Mouse (Mus musculus): ENCODE measurements around the gene Oxt.
A peak's percentile ranks its signal among the peaks of the same experiment; 100 is the strongest.

The Oxt gene

DNA sequence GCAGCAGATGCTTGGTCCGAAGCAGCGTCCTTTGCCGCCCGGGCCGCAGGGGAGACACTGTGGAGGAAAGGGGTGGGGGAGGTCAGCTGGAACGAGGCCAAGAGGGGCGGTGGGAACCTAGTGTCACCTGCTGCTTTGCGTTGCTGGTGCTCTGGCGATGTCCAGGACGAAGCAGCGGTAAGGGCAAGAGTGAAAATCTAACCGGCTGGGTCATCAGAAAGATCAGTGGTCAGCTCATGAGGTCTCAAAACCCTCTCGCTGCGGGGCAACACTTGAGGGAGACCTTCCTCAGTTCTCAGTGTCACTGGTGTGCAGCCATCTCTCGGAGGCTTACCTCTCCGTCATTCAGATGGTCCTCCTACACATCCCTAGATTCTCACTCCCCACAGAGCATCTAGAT lies 5.2 kb downstream of the Oxt start:
- no peak for DNase-seq

DNA sequence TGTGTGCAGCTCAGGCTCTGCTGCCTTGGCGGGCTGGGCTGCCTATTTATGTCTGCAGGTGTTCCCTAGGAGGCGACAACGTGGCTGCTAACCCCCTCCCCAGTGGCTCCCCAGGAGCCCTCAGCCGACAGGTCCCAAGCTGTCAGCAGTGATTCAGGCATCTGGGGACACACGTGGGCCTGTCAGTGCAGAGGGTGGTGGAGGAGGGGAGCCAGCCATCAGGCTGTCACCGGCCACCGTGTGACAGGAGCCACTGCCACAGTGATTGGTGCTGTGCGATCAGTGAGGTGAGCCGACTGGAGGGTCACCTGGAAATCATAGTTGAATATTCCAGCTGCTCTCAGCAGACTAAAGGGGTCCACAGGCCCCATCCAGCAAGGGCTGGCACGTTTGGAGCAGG lies 6.6 kb downstream of the Oxt start, which contains the start of gene Avp:
Gene Avp (minus strand): TSS at position 3 of the 400 bp plus-strand sequence.
- DNase-seq, result no peak

DNA sequence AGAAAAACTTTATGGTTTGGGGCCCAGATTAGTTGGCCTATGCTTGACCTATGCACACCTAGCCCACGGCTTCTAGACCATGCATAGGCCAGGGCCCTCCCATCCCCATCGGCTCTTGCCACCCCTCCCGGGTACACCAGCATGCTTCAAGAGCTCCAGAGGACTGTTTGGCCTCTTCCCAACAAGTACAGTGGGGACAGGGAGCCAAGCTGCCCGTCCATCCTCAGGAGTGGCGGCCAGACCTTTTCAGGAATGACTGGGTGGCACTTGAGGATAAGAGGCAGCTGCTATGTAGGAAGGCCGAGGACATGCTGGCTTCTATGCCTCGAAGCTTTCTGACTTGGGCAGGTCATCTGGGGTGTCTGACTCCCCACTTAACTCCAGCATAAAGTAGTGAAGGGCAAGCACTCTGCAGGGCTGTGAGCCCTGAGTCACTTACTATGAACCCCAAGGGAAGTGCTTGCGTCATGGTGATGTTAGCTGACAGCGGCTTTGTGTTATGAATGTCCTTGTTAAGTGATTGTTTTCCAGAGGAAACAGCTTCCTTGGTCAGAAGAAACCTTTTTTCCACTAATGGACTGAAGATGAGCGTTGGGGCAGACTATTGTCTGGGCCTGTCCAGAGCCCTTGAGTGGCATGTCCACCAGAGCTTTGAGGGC lies 8.1 kb downstream of the Oxt start:
- no peak for DNase-seq

DNA sequence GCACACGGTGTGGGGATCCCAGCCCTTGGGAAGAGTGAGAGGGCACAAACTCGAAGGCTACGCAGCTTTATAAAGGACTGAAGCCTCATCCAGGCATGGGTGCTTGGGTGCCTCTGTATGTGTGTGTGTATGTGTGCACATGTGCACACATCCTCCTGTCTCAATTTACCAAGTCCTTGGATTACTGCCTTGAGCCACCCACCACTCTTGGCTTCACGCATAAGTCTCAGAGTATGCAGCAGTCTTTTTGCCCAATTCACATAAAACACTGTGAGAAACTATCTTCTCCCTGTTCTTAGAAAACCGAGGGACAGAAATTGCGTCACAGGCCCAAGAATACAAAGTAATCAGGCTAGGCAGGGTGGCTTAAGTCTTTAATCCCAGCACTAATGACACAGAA lies 10.0 kb downstream of the Oxt start:
- no peak for DNase-seq

DNA sequence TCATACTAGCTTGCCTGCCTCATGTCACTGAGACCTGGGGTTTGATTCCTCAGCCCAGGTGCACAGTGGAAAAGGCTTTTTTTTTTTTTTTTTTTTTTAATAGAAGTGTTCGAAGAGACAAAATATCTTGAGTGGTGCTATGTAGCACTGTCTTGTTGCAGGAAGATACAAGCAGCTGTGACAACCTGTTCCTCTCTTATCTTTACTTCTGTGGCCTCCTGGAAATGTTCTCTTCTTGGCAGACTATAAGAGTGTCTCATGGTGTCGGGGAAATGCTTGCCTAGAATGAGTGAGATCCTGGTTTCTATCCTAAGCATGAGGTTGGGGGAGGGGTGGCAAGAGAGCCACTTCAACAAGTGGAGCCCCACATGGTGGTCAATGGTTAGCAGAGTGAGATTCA lies 12.4 kb downstream of the Oxt start:
- no peak for DNase-seq

DNA sequence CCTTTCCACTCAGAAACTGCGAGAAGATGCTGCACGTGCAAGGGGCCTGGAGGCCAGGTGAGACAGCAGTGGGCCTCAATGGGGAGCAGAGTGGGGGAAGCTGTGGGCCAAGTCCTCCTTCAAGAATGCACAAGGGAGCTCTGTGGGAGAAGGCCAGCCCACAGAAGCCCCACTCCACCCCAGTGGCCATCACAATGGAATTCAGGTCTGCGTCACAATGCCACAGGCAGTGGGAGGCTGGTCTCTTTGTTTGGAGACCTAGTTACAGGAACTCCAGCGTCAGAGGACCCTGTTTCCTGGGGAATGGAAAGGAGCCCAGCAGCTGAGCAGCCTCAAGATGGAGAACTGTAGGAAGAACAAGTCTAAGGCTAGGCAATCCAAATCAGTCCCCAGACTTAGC lies 13.2 kb downstream of the Oxt start:
- no peak for DNase-seq

DNA sequence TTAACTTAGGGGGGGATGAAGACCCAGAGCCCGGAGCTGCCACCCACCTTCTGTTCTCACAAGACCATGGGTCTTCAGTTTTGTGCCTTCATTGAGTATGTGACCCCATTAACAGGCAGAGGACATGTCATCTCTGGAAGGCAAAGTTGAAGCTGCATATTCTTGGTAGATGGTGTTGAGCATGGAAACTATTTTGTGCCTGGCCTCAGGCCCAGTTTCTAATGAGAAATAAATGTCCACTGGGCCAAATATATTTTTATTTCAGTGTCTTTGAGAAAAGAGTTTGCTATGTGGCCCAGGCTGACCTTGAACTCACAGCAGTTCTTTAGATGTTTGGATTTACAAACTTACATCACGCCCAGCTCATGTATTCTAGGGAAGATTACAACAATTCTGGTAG lies 13.8 kb downstream of the Oxt start:
- no peak for DNase-seq

DNA sequence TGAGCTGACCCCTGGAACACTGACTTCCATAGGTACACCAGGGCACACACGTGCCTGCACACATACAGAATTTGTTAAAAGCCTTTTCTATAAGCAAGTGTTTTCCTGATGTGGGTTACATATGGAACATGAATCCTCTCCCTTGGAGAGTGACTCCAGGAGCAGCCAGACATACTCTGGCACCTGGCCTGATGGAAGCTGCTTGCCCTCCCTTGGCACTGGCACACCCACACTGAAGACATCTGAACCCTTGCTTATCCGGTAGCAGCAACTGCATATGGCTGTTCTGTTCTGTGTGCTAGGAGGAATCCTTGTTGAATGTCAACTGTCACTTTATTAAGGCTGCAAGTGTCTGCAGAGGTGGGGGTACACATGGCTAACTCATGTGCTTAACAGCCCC lies 15.0 kb downstream of the Oxt start:
- DNase-seq, result no peak

DNA sequence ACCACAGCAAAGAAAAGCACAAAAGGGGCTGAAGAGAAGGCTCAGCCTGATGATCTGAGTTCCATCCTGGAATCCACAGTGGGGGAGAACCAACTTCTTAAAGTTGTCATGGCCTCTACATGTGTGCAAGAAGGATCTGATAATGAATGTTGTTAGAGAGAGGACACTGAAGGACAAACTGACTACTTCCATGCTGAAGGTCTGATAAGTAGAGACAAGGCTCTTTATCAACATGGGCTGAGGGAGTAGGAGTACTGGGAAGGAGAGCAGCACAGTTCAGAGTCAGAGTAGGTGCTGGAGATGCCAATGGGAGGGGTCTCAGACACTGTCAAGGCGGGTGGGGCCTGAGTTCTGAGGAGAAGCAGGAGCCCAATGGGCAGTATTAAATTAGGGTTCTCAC lies 19.6 kb downstream of the Oxt start:
- DNase-seq, result no peak

DNA sequence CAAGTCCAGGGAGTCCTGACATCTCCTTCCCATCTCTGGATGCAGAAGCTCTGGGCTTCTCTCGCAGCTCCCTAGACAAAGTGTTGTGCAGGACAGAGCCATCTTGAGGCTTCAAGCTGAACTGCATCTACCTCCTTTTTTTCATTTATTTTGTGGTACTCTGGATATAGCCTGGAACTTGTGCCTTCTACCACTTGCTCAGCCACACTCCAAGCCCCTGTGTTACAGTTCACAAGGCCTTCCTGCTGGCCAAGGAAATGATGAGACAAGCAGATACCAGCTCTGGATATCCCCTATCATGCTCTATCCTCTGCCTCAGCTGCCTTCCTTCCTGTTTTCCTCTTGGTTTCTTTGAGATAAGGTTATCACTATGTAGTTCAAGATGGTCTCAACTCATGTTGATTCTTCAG lies 21.6 kb downstream of the Oxt start:
- DNase-seq, result peak in 1 of 2 experiments; percentile 40

DNA sequence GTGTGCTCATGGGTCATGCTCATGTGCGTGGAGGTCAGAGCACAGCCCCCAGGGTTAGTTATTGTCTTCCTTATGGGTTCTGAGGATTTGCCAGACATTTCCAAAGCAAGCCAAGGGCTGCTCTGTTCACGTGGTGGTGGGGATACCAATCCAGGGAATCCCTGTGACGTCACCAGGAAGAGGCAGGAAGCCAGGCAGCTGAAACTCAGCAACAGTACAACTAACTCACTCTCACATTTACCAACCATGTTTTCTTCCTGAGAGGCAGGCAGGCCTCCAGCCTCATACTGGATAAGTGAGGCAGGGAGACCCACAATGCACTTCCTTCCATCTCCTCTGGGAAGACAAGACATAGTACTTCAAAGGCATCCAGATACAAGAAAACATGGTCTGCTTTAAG lies 22.4 kb downstream of the Oxt start:
- no peak for DNase-seq

DNA sequence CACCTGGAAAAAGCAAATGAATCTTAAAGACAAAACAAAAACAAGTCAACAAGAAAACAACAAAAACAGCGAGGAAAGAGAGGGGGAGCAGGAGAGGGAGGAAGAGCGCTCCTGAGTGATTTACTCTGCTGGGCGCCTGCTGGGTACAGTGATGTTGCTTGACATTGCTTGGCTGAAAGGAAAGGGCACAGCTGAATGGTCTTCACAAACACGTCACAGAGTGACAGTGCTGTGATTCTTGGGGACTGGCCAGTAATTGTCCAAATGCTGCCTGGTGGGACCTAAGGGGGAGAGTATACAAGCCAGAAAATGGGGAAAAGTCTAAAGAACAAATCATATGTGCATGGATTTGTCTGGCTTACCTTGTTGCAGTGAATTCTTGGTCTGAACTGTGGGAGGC lies 26.2 kb downstream of the Oxt start:
- no peak for DNase-seq

DNA sequence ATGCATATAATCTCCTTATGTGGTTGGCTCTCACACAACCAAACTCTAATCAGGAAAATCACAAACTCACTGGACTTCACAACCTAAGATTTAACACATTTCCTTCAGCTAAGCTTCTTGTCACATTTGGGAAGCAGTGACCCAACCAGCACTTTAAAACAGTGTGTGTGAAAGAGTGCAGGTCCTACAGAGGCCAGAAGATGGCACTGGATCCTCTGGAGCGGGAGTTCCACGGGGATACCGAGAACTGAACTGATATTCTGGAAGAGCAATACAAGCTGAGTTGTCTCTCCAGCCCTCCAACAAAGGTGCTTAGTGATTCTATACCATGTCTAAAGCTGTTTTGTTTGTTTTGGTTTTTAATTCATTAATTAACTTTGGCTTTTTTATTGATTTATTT lies 37.1 kb downstream of the Oxt start:
- peak; percentile 45 to 46 for DNase-seq

DNA sequence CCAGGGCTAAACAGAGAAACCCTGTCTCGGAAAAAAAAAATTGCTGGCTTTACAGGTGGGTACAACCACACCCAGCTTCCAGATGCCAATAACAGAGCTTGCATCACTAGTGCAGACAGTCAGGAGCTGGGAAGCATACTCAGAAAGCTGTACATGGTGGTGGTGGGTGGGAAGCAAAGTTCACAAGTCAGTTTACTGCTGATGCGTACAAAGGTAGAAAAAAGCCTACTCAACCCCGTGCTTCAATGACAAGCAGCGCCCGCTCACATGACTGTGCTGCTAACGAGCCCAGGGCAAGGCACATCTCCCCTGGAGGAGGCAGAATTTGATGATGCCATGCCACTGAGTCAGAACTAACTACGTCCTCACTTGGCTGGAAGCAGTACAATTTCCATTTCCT lies 43.0 kb downstream of the Oxt start:
- no peak for DNase-seq

All from cerebellum, postnatal 36 days (tissue).